Mouse (Mus musculus) bone marrow, adult 2 months (tissue): ENCODE measurements around the gene Impdh1. TPM values are rescaled to one million over a fixed set of nuclear protein-coding genes. Genes with fewer than 3 reads are reported as not detected.

Experiments used
- H3K27ac ChIP-seq: fragments of 200-500 bp; 2 replicates; pipeline ENCODE4 v1.5.1; 2012; ENCODE audit warnings: low read depth, mild to moderate bottlenecking, control low read depth, inconsistent platforms, low read length; ENCODE audit not compliant: control insufficient read depth, poor library complexity, insufficient read depth
- H3K4me1 ChIP-seq: fragments of 200-500 bp; 2 replicates; pipeline ENCODE4 v1.6.1; 2011; ENCODE audit warnings: low read length; ENCODE audit not compliant: control insufficient read depth, insufficient read depth
- H3K4me3 ChIP-seq: fragments of 200-500 bp; replicated peaks from 2 replicates; pipeline ENCODE3; 2011; ENCODE audit warnings: mild to moderate bottlenecking, low read depth, low read length, control low read depth; ENCODE audit not compliant: control insufficient read depth
- CTCF ChIP-seq: fragments of 200-500 bp; IDR thresholded peaks from 2 replicates; pipeline ENCODE4 v1.5.1; 2011; ENCODE audit warnings: low read length, control low read depth; ENCODE audit not compliant: control insufficient read depth, insufficient read depth
- POLR2A ChIP-seq: fragments of 200-500 bp; IDR thresholded peaks from 2 replicates; pipeline ENCODE4 v1.6.1; 2011; ENCODE audit warnings: low read depth, mild to moderate bottlenecking, control low read depth, low read length, borderline replicate concordance; ENCODE audit not compliant: control insufficient read depth
- WGBS: fragments of 180-500 bp; shearing (Covaris S2); methylation state at CpG from one replicate; pipeline ENCODE4 v1.1.7; 2018; 5-methylcytosine and 5-hydroxymethylcytosine counted together
- polyA plus RNA-seq: library from polyadenylated mRNA; stranded (reverse); fragments of >200 nt; gene quantifications from 2 replicates; pipeline ENCODE4 v1.2.4, GENCODE M21; 2011; ENCODE audit warnings: low replicate concordance; ENCODE audit not compliant: missing spikeins, insufficient read depth, insufficient read length

Gene Impdh1
- polyA plus RNA-seq, 1 experiment, result 29.9 TPM

DNA sequence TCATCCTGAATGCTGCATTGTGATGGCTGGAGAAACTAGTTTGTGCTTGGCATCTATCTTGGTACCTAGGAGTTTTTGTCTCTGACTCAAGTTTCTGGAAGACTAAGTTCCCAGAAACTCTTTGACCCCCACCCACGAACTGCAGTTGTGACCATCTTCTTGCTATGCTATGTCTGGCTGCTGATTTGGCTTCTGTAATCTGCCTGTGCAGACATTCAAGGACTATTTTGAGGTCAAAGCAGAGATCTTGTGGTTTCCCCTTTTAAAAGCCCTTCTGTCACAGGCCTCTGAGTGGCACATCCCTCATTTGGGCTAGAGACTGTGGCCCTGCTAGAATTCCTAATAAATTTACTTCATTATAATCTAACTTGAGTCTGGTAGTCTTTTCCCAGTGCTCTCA, 28.2 kb downstream of the Impdh1 start:
- no peaks in the 10 kb centered on the region for H3K4me1 ChIP-seq
- no peak overlapping the region for H3K4me3 ChIP-seq
- no peak overlapping the region for H3K27ac ChIP-seq
- 3% methylated on average over 1 of the region's 1 CpGs for WGBS
- no peak for TF ChIP-seq CTCF
- TF ChIP-seq POLR2A, result no peak

- TF ChIP-seq CTCF (no peak), POLR2A (no peak)
- H3K4me3 ChIP-seq, result no peak overlapping the region
- H3K4me1 ChIP-seq, result no peaks in the 10 kb centered on the region
- H3K27ac ChIP-seq, result no peak overlapping the region
- 64% methylated on average over 8 of the region's 8 CpGs for WGBS
Observed at GRCm38 (mm10) chr6:29179843-29180242, 36.3 kb downstream of the Impdh1 start.

DNA sequence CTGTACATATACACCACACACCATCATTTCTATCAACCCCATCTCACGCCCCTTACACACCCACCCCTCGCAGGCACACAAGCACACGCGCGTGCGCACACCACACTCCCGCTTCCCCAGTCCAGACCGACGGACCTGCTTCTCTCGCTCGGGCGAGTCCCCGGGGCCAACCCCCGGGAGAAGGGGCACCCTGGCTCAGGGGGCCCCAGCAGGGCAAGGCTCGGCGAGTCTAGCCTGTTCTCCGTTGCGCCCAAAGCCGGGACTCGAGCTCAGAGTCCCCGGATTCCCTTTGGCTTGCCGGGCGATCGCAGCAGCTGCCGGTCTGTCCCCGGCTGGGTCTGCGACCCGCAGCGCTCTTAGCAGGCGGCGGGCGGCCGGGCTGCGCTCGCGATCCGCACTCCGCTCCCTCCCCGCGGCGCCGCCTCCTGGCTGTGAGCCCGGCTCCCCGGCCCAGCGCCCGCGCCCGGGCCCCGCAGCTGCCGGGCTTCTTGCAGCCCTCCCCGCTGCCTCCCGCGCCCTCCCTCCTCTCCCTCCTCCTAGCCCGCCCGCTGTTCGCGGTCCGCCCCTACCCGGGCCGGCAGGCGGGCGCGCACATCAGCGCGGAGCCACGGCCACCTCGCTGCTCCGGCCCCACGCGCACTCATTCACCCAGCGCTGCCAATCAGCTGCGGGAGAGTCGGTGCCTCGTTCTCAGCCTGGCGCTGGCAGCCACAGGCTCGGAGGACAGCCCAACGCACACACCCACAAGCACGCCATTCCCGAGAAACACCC, 37.1 kb downstream of the Impdh1 start, which contains the start of gene Prrt4:
Gene Prrt4 (minus strand): TSS at position 697 of the 771 bp plus-strand sequence.
- H3K27ac ChIP-seq, result no peak within 1 kb of the TSS; the same call in 1 of the 2 replicates
- no peaks in the 10 kb centered on the region for H3K4me1 ChIP-seq
- no peak within 1 kb of the TSS for H3K4me3 ChIP-seq
- no peak for TF ChIP-seq POLR2A
- no peak for TF ChIP-seq CTCF
- 2% methylated on average over 79 of the region's 79 CpGs for WGBS

DNA sequence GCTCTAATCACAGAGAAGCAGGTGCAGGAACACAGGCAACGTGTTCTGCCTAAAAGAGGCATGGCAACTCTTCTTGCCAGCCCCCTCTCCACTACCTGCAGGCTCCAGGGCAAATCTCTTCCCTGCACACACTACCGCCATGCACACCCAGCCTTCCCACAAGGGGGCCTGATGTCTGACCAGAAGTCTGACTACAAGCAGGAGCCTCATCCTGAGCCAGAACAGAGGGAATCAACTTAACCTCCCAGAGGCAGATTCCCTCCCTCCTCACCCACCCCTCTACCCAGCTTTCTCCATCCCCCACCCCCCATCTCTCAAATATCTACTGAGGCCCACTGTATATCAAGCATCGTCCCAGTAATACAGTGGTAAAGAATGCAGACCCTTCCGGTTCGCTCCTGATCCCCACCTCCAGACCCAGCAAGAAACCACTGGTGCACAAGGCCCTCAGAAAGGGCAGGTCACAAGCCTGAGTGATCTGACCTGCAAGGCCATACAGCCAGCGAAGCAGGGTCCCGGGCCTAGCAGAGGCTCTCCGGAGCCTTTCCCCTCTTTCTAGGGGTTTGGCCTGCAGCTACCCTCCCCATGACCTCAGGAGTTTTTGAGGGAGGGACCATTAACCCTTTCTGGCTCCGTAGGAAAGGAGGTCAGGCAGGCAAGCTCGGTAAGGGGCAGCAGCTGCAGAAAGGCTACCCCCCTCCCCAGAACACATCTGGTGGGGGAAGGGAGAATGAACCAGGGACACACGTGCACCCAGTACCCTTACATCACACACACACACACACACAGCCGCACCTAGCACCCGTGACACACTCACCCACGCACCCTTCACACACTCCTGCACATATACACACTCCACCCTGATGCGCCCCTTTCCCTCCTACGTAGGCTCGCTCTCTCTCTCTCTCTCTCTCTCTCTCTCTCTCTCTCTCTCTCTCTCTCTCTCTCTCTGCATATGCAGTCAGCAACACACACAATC, 38.0 kb downstream of the Impdh1 start:
- Histone ChIP-seq H3K4me1 (no peaks in the 10 kb centered on the region), H3K27ac (no peak overlapping the region), H3K4me3 (no peak overlapping the region)
- 55% methylated on average over 17 of the region's 17 CpGs for WGBS
- TF ChIP-seq POLR2A, result no peak
- TF ChIP-seq CTCF, result no peak

DNA sequence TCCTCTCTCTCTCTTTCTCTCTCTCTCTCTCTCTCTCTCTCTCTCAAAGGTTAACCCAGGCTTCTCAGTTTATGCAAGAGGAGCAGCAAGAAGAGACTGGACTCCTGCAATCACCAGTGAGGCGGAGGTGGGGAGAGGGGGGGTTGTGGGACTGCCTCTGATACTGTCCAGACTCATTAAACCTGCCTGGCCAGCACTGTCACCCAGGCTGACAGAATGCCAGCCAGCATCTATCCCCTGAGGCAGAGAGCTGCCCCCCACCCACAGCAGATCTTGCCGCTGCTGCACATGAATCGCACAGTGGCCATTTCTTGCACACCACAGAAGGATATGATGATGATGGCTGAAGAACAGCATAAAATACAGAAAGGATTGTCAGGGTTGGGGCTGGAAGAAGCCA, 41.1 kb downstream of the Impdh1 start:
- TF ChIP-seq CTCF (no peak), POLR2A (no peak)
- Histone ChIP-seq H3K27ac (no peak overlapping the region), H3K4me3 (no peak overlapping the region), H3K4me1 (no peaks in the 10 kb centered on the region)
- 79% methylated on average over 3 of the region's 3 CpGs for WGBS

DNA sequence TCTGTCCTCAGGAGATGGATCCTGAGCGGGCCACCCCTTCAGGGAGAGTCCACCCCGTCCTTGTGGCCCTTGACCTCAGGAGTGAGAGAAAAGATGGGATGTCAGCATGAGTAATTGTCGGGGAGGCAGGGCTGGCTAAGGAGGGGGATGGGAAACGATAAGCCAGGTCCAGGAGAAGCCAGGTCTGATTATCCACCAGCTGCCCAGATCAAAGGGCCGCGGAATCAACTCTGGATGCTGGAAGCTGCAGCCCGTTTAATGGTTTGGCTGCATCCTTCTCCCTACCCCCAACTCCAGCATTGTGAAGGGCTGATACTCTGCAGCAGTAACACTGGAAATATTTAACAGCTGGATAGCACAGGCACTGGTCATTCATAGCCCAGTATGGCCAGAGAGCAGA, 41.8 kb downstream of the Impdh1 start:
- no peaks in the 10 kb centered on the region for H3K4me1 ChIP-seq
- TF ChIP-seq POLR2A (no peak), CTCF (no peak)
- H3K4me3 ChIP-seq, result no peak overlapping the region
- WGBS, result 37% methylated on average over 7 of the region's 7 CpGs
- H3K27ac ChIP-seq, result no peak overlapping the region

- Histone ChIP-seq H3K4me1 (no peaks in the 10 kb centered on the region), H3K4me3 (peak overlapping the region; percentile 7), H3K27ac (no peak overlapping the region)
- under 1% methylated on average over 40 of the region's 40 CpGs for WGBS
- no peak for TF ChIP-seq POLR2A
- peak; percentile 64; the same call in 1 of the 2 replicates for TF ChIP-seq CTCF
Observed at GRCm38 (mm10) chr6:29170952-29171388, 45.2 kb downstream of the Impdh1 start.

GRCm38 (mm10) chr6:29170063-29170921, 45.9 kb downstream of the Impdh1 start:
- no peaks in the 10 kb centered on the region for H3K4me1 ChIP-seq
- under 1% methylated on average over 63 of the region's 63 CpGs for WGBS
- H3K27ac ChIP-seq, result no peak overlapping the region; the same call in 1 of the 2 replicates
- H3K4me3 ChIP-seq, result no peak overlapping the region
- no peak for TF ChIP-seq CTCF
- TF ChIP-seq POLR2A, result no peak
